Mouse (Mus musculus): Measurements from ENCODE around the gene 1700029H14Rik. TPM values are rescaled to one million over a fixed set of nuclear protein-coding genes. Genes with fewer than 3 reads are reported as not detected.

1700029H14Rik gene
- polyA plus RNA-seq, 1 experiment from 2014 or later, result not detected

DNA sequence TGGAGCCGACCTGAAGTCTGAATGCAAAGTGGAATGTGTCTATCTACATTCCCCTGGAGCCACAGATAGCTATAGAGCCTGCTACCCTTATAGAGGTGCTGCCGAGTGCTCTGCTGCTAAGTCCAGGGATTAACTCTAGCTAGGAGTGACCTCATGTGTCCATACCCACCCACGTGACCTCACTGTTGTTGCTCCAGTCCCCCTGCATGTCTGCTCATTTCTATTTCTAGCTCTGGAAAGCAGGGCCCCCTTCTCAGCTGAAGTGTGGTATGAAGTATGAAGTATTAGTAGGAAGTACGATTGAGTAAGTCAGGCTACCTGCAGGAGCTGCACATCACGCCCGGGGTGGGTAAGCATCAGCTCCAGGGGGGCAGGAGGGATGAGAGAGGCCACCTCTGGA is 35.5 kb upstream of the 1700029H14Rik start:
- Histone ChIP-seq H3K9ac (ENCODE audit: low read length) (no peak overlapping the region), H3K9me3 (ENCODE audit: control insufficient read depth, low read length) (no peaks in the 10 kb centered on the region), H3K4me3 (ENCODE audit: low read length) (no peak overlapping the region), H3K27me3 (ENCODE audit: control insufficient read depth, insufficient read depth, low read depth, low read length) (no peaks in the 10 kb centered on the region), H3K4me2 (ENCODE audit: low read depth, low read length) (no peak overlapping the region), H3K36me3 (ENCODE audit: control insufficient read depth, insufficient read depth, low read length) (peaks cover 13% of the 10 kb centered on the region), H3K4me1 (replicated peaks; ENCODE audit: control insufficient read depth, insufficient read depth, low read length) (peaks cover 7% of the 10 kb centered on the region; the same call in 1 of the 2 replicates), H3K27ac (ENCODE audit: low read length) (no peak overlapping the region)
- WGBS, result 88% methylated on average over 6 of the region's 6 CpGs
- ATAC-seq (ENCODE audit: low read depth), result no peak

DNA sequence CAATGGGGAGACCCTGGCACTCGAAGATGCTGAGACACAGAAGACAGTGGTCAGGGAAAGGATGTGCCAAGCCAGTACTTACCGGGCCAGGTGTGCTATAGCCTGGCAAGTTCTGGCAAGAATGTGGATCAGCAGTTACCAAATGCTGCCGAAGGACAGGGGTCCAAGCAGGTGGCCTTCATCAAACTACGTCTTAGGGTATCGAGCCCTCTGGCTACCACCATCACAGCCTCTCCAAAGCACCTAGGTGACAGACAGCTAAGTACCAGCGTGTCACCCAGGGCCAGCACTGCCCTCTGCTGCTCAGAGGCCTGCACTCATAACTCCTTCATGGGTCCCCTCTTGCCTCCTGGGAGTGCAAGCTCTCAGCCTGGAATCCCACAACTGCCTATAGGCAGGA is 33.6 kb upstream of the 1700029H14Rik start:
- H3K9me3 ChIP-seq (ENCODE audit: control insufficient read depth, low read length), result no peaks in the 10 kb centered on the region
- no peak overlapping the region for H3K9ac ChIP-seq (ENCODE audit: low read length)
- H3K4me2 ChIP-seq (ENCODE audit: low read depth, low read length), result no peak overlapping the region
- no peak overlapping the region for H3K27ac ChIP-seq (ENCODE audit: low read length)
- H3K27me3 ChIP-seq (ENCODE audit: control insufficient read depth, insufficient read depth, low read depth, low read length), result no peaks in the 10 kb centered on the region
- no peak for ATAC-seq (ENCODE audit: low read depth)
- 83% methylated on average over 6 of the region's 6 CpGs for WGBS
- H3K4me1 ChIP-seq (replicated peaks; ENCODE audit: control insufficient read depth, insufficient read depth, low read length), result 0 out of 2 replicates have a peak, but pooled peaks cover 4% of the 10 kb centered on the region
- H3K36me3 ChIP-seq (ENCODE audit: control insufficient read depth, insufficient read depth, low read length), result peaks cover 13% of the 10 kb centered on the region
- H3K4me3 ChIP-seq (ENCODE audit: low read length), result no peak overlapping the region

DNA sequence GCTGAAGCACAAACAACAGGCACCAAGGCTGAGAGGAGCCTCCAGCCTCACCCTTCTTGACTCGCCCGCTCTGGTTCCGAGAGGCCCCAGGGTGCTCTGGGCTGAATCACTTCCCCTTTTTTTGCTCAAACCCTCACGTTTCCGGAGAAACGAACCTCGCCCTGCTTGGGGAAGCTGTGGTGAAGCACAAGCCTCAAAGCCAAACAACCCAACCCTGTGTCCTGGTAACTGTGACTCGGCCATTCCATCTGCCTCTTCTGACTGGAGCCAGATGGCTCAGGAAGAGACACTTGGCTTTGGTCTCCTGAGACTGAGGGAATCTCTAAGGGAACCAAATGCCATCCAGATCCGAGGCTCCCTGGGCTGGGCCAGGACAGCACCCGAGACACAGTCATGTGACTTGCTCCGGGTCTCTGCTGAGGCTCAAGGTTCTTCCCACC is 32.6 kb upstream of the 1700029H14Rik start:
- Histone ChIP-seq H3K27ac (ENCODE audit: low read length) (no peak overlapping the region), H3K9ac (ENCODE audit: low read length) (no peak overlapping the region), H3K4me3 (ENCODE audit: low read length) (no peak overlapping the region), H3K9me3 (ENCODE audit: control insufficient read depth, low read length) (no peaks in the 10 kb centered on the region), H3K27me3 (ENCODE audit: control insufficient read depth, insufficient read depth, low read depth, low read length) (no peaks in the 10 kb centered on the region), H3K36me3 (ENCODE audit: control insufficient read depth, insufficient read depth, low read length) (peaks cover 13% of the 10 kb centered on the region), H3K4me1 (replicated peaks; ENCODE audit: control insufficient read depth, insufficient read depth, low read length) (0 out of 2 replicates have a peak, but pooled peaks cover 1% of the 10 kb centered on the region), H3K4me2 (ENCODE audit: low read depth, low read length) (no peak overlapping the region)
- 75% methylated on average over 11 of the region's 11 CpGs for WGBS
- no peak for ATAC-seq (ENCODE audit: low read depth)

DNA sequence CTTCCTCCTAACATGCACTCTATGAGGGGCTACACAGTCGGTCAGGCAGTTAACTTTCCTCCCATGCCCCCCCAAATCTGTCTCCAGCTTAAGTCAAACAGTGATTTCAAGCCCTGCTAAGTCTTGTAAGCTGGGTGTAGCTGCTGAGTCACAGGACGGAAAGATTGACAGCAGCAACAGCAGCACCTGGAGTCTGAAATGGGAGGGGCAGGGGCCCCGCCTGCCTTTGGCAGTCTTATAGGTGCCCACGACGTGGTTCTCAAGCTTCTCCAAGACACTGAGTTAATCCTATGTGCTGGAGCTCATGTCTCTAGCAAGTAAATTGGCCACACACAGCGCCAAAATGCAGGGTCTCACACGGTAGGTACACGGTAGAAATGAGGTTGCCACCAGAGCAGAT is 31.1 kb upstream of the 1700029H14Rik start:
- Histone ChIP-seq H3K4me1 (replicated peaks; ENCODE audit: control insufficient read depth, insufficient read depth, low read length) (no peaks in the 10 kb centered on the region), H3K36me3 (ENCODE audit: control insufficient read depth, insufficient read depth, low read length) (peaks cover 14% of the 10 kb centered on the region), H3K27ac (ENCODE audit: low read length) (no peak overlapping the region), H3K4me2 (ENCODE audit: low read depth, low read length) (no peak overlapping the region), H3K27me3 (ENCODE audit: control insufficient read depth, insufficient read depth, low read depth, low read length) (no peaks in the 10 kb centered on the region), H3K9ac (ENCODE audit: low read length) (no peak overlapping the region), H3K9me3 (ENCODE audit: control insufficient read depth, low read length) (no peaks in the 10 kb centered on the region), H3K4me3 (ENCODE audit: low read length) (no peak overlapping the region)
- no peak for ATAC-seq (ENCODE audit: low read depth)
- 76% methylated on average over 8 of the region's 8 CpGs for WGBS

DNA sequence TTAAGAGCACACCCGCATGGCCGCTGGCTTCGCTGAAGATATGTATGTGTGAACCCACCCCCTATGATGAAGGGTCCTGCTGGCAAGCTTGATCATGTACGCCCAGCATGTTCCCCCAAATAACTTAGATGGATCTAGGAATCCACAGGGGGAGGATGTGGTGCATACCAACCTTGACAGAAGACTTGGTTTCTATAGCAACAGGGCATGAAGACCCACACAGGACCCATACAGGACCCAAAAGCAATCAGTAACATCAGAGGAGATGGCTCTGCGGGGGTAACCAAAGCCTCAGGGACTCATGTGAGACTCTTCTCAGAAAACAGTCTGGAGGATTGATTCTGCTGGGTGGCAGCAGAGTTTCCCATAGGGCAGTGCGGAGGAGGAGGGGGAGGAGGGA is 29.0 kb upstream of the 1700029H14Rik start:
- 77% methylated on average over 6 of the region's 6 CpGs for WGBS

DNA sequence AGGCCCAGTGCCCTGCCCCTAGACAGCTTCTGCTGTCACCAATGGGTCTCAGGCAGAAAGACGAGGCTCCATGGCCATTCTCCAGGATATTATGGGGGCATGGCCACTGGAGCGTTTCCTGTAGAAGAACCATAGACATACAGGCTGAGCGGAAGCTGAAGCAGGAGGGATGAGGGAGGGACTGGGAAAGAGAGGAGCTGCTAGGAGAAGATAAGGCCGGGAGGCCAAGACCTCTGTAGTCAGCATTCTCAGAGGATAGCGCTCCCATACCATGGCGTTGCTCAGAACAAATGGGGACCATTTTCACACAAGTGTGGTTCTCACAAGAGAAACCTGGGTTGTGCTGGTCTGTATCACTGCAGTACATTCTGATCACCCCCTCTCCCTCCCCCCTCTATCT is 26.8 kb upstream of the 1700029H14Rik start:
- Histone ChIP-seq H3K4me3 (ENCODE audit: low read length) (no peak overlapping the region), H3K27ac (ENCODE audit: low read length) (no peak overlapping the region), H3K4me2 (ENCODE audit: low read depth, low read length) (no peak overlapping the region), H3K9me3 (ENCODE audit: control insufficient read depth, low read length) (no peaks in the 10 kb centered on the region), H3K36me3 (ENCODE audit: control insufficient read depth, insufficient read depth, low read length) (peaks cover 6% of the 10 kb centered on the region), H3K9ac (ENCODE audit: low read length) (no peak overlapping the region), H3K4me1 (replicated peaks; ENCODE audit: control insufficient read depth, insufficient read depth, low read length) (no peaks in the 10 kb centered on the region), H3K27me3 (ENCODE audit: control insufficient read depth, insufficient read depth, low read depth, low read length) (no peaks in the 10 kb centered on the region)
- no peak for ATAC-seq (ENCODE audit: low read depth)
- WGBS, result 70% methylated on average over 6 of the region's 6 CpGs

More for the DNA sequence above, 29.0 kb upstream of the 1700029H14Rik start:
- H3K27me3 ChIP-seq (ENCODE audit: control insufficient read depth, insufficient read depth, low read depth, low read length), result no peaks in the 10 kb centered on the region
- ATAC-seq (ENCODE audit: low read depth), result no peak
- H3K36me3 ChIP-seq (ENCODE audit: control insufficient read depth, insufficient read depth, low read length), result peaks cover 2% of the 10 kb centered on the region; the same call in 1 of the 2 replicates
- H3K27ac ChIP-seq (ENCODE audit: low read length), result no peak overlapping the region
- no peaks in the 10 kb centered on the region for H3K9me3 ChIP-seq (ENCODE audit: control insufficient read depth, low read length)
- H3K9ac ChIP-seq (ENCODE audit: low read length), result no peak overlapping the region
- no peaks in the 10 kb centered on the region for H3K4me1 ChIP-seq (replicated peaks; ENCODE audit: control insufficient read depth, insufficient read depth, low read length)
- no peak overlapping the region for H3K4me3 ChIP-seq (ENCODE audit: low read length)
- no peak overlapping the region for H3K4me2 ChIP-seq (ENCODE audit: low read depth, low read length)

DNA sequence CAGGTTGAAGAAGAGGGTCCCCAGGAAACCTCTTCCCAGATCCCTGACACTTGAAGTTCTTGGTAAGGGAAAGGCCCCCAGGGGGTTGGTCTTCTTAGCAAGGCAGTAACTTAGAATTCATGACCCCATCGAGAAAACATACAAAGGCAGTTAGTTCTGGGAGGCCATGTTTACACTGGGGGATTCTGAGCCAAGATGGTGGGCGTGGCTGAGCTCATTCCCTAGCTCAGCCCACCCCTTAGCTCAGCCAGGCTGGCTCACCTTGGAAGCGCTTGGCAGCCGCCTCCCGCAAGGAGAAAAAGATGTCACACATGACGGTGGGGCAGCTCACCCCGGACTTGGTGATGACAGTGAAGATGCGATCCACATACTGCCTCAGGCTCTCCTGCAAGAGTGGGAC is 22.4 kb upstream of the 1700029H14Rik start:
- H3K4me1 ChIP-seq (replicated peaks; ENCODE audit: control insufficient read depth, insufficient read depth, low read length), result no peaks in the 10 kb centered on the region
- peak; percentile 24; the same call in 1 of the 2 replicates for ATAC-seq (ENCODE audit: low read depth)
- peaks cover 30% of the 10 kb centered on the region for H3K36me3 ChIP-seq (ENCODE audit: control insufficient read depth, insufficient read depth, low read length)
- no peak overlapping the region for H3K27ac ChIP-seq (ENCODE audit: low read length)
- no peaks in the 10 kb centered on the region for H3K27me3 ChIP-seq (ENCODE audit: control insufficient read depth, insufficient read depth, low read depth, low read length)
- no peaks in the 10 kb centered on the region for H3K9me3 ChIP-seq (ENCODE audit: control insufficient read depth, low read length)
- no peak overlapping the region for H3K4me3 ChIP-seq (ENCODE audit: low read length)
- H3K4me2 ChIP-seq (ENCODE audit: low read depth, low read length), result no peak overlapping the region
- no peak overlapping the region for H3K9ac ChIP-seq (ENCODE audit: low read length)
- WGBS, result 48% methylated on average over 8 of the region's 8 CpGs

DNA sequence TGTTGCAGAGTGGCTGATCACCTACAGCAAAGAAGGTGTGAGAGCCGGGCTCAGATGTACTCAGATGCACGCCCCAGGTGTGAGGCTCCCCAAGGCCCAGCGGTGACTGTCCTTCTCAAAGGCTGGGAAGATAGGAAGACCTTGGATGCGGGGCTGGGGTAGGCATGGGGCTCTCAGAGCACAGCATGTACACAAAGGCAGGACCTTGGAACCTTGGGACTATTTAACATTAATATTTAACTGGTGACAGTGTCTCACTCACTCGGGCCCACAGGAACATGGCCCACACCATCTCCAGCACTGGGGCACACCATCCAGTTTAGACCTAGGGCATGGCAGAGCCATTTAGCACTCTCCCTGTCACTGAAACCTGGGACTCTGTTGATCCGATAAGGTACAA is 15.6 kb upstream of the 1700029H14Rik start:
- Histone ChIP-seq H3K4me1 (replicated peaks; ENCODE audit: control insufficient read depth, insufficient read depth, low read length) (no peaks in the 10 kb centered on the region), H3K27ac (ENCODE audit: low read length) (no peak overlapping the region), H3K4me2 (ENCODE audit: low read depth, low read length) (no peak overlapping the region), H3K36me3 (ENCODE audit: control insufficient read depth, insufficient read depth, low read length) (peaks cover 45% of the 10 kb centered on the region), H3K9ac (ENCODE audit: low read length) (no peak overlapping the region), H3K27me3 (ENCODE audit: control insufficient read depth, insufficient read depth, low read depth, low read length) (no peaks in the 10 kb centered on the region), H3K4me3 (ENCODE audit: low read length) (no peak overlapping the region), H3K9me3 (ENCODE audit: control insufficient read depth, low read length) (no peaks in the 10 kb centered on the region)
- ATAC-seq (ENCODE audit: low read depth), result no peak
- WGBS, result 84% methylated on average over 6 of the region's 6 CpGs

DNA sequence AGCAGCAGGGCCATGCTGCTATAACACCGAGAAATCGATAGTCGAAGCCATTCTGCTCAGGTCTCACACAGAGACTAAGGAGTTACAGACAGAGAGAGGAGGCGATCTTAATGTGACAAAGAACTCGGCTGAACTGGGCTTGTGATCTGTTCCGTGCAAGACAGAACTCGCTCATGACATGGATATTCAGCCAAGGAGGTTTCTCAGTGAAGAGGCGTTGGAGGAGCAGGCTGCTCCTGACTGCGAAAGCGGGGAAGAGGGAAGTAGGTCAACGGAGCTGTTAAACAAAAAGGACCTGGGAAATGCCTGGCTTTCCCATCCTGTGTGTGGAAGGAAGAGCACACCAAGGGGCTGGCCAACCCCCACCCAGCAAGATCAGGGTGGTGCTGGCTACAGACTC is 9.7 kb upstream of the 1700029H14Rik start:
- no peak for ATAC-seq (ENCODE audit: low read depth)
- no peak overlapping the region for H3K27ac ChIP-seq (ENCODE audit: low read length)
- peaks cover 26% of the 10 kb centered on the region for H3K36me3 ChIP-seq (ENCODE audit: control insufficient read depth, insufficient read depth, low read length)
- H3K4me3 ChIP-seq (ENCODE audit: low read length), result no peak overlapping the region
- H3K4me2 ChIP-seq (ENCODE audit: low read depth, low read length), result no peak overlapping the region
- no peak overlapping the region for H3K9ac ChIP-seq (ENCODE audit: low read length)
- H3K4me1 ChIP-seq (replicated peaks; ENCODE audit: control insufficient read depth, insufficient read depth, low read length), result no peaks in the 10 kb centered on the region
- no peaks in the 10 kb centered on the region for H3K9me3 ChIP-seq (ENCODE audit: control insufficient read depth, low read length)
- H3K27me3 ChIP-seq (ENCODE audit: control insufficient read depth, insufficient read depth, low read depth, low read length), result no peaks in the 10 kb centered on the region
- WGBS, result 88% methylated on average over 11 of the region's 11 CpGs

DNA sequence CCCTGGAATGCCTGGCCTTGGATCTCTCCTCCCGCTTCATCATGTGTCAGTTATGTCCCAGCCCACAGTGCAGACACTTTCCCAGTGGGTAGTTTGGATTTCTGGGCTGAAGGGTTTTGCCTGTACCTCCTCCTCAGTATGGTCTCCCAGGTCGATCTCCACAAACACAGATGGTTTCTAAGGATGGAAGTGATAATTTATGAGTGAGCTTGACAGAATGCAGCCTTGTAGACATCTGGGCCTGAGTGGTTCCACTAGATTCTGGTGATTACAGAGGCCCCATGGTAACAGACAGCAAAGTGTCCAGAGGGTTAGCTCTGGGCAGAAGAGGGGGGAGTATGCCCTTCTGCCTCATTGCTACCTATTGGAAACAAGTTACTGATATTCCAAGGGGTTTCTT is 4.7 kb downstream of the 1700029H14Rik start:
- 57% methylated on average over 2 of the region's 2 CpGs for WGBS
- no peak overlapping the region for H3K4me3 ChIP-seq (ENCODE audit: low read length)
- H3K9me3 ChIP-seq (ENCODE audit: control insufficient read depth, low read length), result no peaks in the 10 kb centered on the region
- no peak overlapping the region for H3K4me2 ChIP-seq (ENCODE audit: low read depth, low read length)
- H3K36me3 ChIP-seq (ENCODE audit: control insufficient read depth, insufficient read depth, low read length), result no peaks in the 10 kb centered on the region
- no peak for ATAC-seq (ENCODE audit: low read depth)
- H3K4me1 ChIP-seq (replicated peaks; ENCODE audit: control insufficient read depth, insufficient read depth, low read length), result peaks cover 3% of the 10 kb centered on the region; the same call in 1 of the 2 replicates
- no peak overlapping the region for H3K27ac ChIP-seq (ENCODE audit: low read length)
- no peak overlapping the region for H3K9ac ChIP-seq (ENCODE audit: low read length)
- H3K27me3 ChIP-seq (ENCODE audit: control insufficient read depth, insufficient read depth, low read depth, low read length), result no peaks in the 10 kb centered on the region
